Mouse (Mus musculus) macrophage (primary cell): ENCODE results near the gene Napsa. TPM values are rescaled to one million over a fixed set of nuclear protein-coding genes. Genes with fewer than 3 reads are reported as not detected.

Experiments
- H3K27ac ChIP-seq: fragments of 350-480 bp; formaldehyde crosslinking; 2 replicates; pipeline ENCODE4 v1.9.0; 2021
- H3K36me3 ChIP-seq: fragments of 350-480 bp; formaldehyde crosslinking; 2 replicates; pipeline ENCODE4 v1.9.0; 2021; ENCODE audit errors: inconsistent target
- H3K4me3 ChIP-seq: fragments of 350-480 bp; formaldehyde crosslinking; 2 replicates; pipeline ENCODE4 v1.9.0; 2021; ENCODE audit errors: inconsistent target
- H3K79me2 ChIP-seq: fragments of 350-480 bp; formaldehyde crosslinking; 2 replicates; pipeline ENCODE4 v1.9.0; 2021; ENCODE audit errors: inconsistent target
- WGBS: methylation state at CpG from one replicate; pipeline ENCODE4 v1.1.7; 2026; ENCODE audit warnings: inconsistent platforms; ENCODE audit not compliant: missing documents; 5-methylcytosine and 5-hydroxymethylcytosine counted together
- polyA plus RNA-seq: library from polyadenylated mRNA; stranded (reverse); fragments of 250-400 nt; gene quantifications from 3 replicates; pipeline ENCODE4 v1.2.4, GENCODE M21; 2018; ENCODE audit warnings: inconsistent platforms
- total RNA-seq, 78 experiments: library from RNA; depleted of rRNA; stranded (reverse); fragments of 250-400 nt; gene quantifications; 1 replicate in 9 of 78; 2 replicates in 24 of 78; 3 replicates in 43 of 78; 4 replicates in 2 of 78; pipeline ENCODE4 v1.2.4; 2018; ENCODE audit warnings: inconsistent platforms in 56 of 78

Gene Napsa
- 10 to 100 TPM in 1 of 26 experiments, 1 to 10 TPM in 22, under 1 TPM in 2, not detected in 1; 0.75 to 12.6 (median 3.3) TPM for total RNA-seq (2018; cell fraction: chromatin; rRNA removed)
- total RNA-seq (2018; cell fraction: cytosol; rRNA removed), result 10 to 100 TPM; 11.1 to 34.5 (median 19.8) TPM
- 10 to 100 TPM; 10.8 to 27.3 (median 20.0) TPM for total RNA-seq (2018; cell fraction: nucleus; rRNA removed)
- polyA plus RNA-seq, result 14.8 to 26.9 TPM (median 21.1 TPM) in 3 replicates

- no peaks in the 10 kb centered on the region for H3K36me3 ChIP-seq
- H3K4me3 ChIP-seq, result peak within 1 kb of the TSS; percentile 20
- 0 out of 2 replicates have a peak within 1 kb of the TSS, but pooled peaks have one; percentile 1 for H3K27ac ChIP-seq
- 5% methylated on average over 7 of the region's 7 CpGs for WGBS
- peaks cover 11% of the 10 kb centered on the region; the same call in 1 of the 2 replicates for H3K79me2 ChIP-seq
Measured at GRCm38 (mm10) chr7:44572213-44572701, at the start of gene Napsa. Gene Napsa, plus strand, starts transcription at chr7:44572380.

- 78% methylated on average over 2 of the region's 2 CpGs for WGBS
- no peak overlapping the region for H3K4me3 ChIP-seq
- no peaks in the 10 kb centered on the region for H3K36me3 ChIP-seq
- H3K27ac ChIP-seq, result no peak overlapping the region
- no peaks in the 10 kb centered on the region for H3K79me2 ChIP-seq
Measured at GRCm38 (mm10) chr7:44523056-44523455, 49.1 kb upstream of the Napsa start.

- WGBS, result 56% methylated on average over 8 of the region's 12 CpGs
- H3K4me3 ChIP-seq, result no peak within 1 kb of the TSS
- H3K79me2 ChIP-seq, result no peaks in the 10 kb centered on the region
- H3K27ac ChIP-seq, result no peak within 1 kb of the TSS
- H3K36me3 ChIP-seq, result no peaks in the 10 kb centered on the region
Measured at GRCm38 (mm10) chr7:44524502-44524901, 47.7 kb upstream of the Napsa start, which contains the start of gene Mybpc2. Gene Mybpc2, minus strand, starts transcription at chr7:44524656.

DNA sequence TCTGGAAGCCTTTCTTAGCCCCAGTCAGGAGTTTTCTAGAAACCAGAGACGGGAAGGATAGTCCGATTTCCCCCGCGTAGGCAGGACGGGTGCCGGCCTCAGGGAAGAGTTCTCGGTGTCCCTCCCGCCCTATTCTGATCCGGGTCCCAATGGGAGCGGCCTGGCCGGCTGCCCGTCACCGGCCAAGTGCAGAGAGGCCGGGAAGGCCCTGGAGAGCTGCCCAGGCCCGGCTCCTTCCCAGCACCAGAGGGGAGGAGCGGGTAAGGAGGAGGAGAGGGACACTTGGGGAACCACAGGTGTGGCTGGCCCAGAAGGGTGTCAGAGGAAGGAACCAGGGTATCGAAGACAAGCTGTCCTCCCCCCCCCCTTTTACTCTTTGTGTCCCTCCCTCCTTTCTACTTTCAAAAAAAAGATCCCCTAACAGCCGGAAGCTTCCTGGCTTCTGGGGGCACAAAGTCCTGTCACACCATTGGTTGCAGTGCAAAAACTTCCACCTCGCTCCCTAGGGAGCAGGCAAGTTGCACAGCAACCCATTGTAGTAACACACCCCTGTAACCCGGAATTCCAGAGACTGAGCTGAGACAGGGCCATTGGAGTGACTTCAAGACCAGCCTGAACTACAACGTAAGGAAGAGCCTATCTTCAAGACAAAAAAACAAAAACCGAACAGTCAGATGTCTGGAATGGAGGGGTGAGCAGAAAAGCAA is 46.9 kb upstream of the Napsa start:
- H3K79me2 ChIP-seq, result no peaks in the 10 kb centered on the region
- H3K36me3 ChIP-seq, result no peaks in the 10 kb centered on the region
- no peak overlapping the region for H3K4me3 ChIP-seq
- WGBS, result 44% methylated on average over 20 of the region's 22 CpGs
- no peak overlapping the region for H3K27ac ChIP-seq

DNA sequence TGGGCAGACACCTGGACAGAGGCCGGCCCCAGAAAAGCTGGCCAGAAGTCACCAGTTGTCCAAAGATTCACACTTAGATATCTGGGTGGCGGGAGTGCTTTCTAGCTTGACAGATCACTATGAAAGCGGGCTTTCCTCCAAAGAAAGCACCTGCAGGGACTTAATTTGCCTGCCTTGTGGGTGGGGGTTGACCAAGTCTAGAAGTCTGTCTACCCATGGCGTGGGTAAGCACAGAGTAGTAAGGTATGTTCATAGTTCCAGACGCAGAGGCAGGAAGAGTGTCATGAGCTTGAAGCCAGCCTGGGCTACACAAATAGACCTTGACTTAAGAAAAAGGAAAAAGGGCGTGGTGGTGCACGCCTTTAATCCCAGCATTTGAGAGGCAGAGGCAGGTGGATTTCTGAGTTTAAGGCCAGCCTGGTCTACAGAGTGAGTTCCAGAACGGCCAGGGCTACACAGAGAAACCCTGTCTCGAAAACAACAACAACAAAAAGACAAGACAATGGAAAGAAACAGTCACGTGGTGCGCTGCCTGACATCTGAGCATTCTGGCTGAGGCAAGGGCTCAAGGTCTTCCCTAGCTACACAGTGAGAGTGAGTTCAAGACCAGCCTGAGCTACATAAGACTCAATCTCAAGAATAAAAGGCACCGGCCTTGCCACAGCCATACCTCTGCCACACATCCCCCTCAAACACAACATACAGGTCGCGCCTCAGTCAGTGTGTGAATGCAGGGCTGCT is 45.6 kb upstream of the Napsa start:
- WGBS, result 92% methylated on average over 14 of the region's 14 CpGs
- no peaks in the 10 kb centered on the region for H3K36me3 ChIP-seq
- H3K27ac ChIP-seq, result no peak overlapping the region
- no peak overlapping the region for H3K4me3 ChIP-seq
- no peaks in the 10 kb centered on the region for H3K79me2 ChIP-seq

GRCm38 (mm10) chr7:44527483-44528398 is 44.4 kb upstream of the Napsa start:
- peak overlapping the region; percentile 32 for H3K4me3 ChIP-seq
- WGBS, result 6% methylated on average over 40 of the region's 40 CpGs
- no peaks in the 10 kb centered on the region for H3K36me3 ChIP-seq
- H3K27ac ChIP-seq, result peak overlapping the region; percentile 36; the same call in 1 of the 2 replicates
- no peaks in the 10 kb centered on the region for H3K79me2 ChIP-seq

- no peak overlapping the region for H3K27ac ChIP-seq
Measured at GRCm38 (mm10) chr7:44529518-44529917, 42.7 kb upstream of the Napsa start.

GRCm38 (mm10) chr7:44530507-44530906 is 41.7 kb upstream of the Napsa start:
- Histone ChIP-seq H3K36me3 (no peaks in the 10 kb centered on the region), H3K4me3 (no peak overlapping the region), H3K27ac (no peak overlapping the region), H3K79me2 (no peaks in the 10 kb centered on the region)
- 82% methylated on average over 2 of the region's 3 CpGs for WGBS

More at GRCm38 (mm10) chr7:44529518-44529917, 42.7 kb upstream of the Napsa start:
- WGBS, result 97% methylated on average over 5 of the region's 5 CpGs
- Histone ChIP-seq H3K36me3 (no peaks in the 10 kb centered on the region), H3K79me2 (no peaks in the 10 kb centered on the region), H3K4me3 (no peak overlapping the region)

GRCm38 (mm10) chr7:44531207-44531606 is 41.0 kb upstream of the Napsa start:
- no peak overlapping the region for H3K4me3 ChIP-seq
- 32% methylated on average over 5 of the region's 5 CpGs for WGBS
- H3K27ac ChIP-seq, result no peak overlapping the region
- no peaks in the 10 kb centered on the region for H3K79me2 ChIP-seq
- no peaks in the 10 kb centered on the region for H3K36me3 ChIP-seq

DNA sequence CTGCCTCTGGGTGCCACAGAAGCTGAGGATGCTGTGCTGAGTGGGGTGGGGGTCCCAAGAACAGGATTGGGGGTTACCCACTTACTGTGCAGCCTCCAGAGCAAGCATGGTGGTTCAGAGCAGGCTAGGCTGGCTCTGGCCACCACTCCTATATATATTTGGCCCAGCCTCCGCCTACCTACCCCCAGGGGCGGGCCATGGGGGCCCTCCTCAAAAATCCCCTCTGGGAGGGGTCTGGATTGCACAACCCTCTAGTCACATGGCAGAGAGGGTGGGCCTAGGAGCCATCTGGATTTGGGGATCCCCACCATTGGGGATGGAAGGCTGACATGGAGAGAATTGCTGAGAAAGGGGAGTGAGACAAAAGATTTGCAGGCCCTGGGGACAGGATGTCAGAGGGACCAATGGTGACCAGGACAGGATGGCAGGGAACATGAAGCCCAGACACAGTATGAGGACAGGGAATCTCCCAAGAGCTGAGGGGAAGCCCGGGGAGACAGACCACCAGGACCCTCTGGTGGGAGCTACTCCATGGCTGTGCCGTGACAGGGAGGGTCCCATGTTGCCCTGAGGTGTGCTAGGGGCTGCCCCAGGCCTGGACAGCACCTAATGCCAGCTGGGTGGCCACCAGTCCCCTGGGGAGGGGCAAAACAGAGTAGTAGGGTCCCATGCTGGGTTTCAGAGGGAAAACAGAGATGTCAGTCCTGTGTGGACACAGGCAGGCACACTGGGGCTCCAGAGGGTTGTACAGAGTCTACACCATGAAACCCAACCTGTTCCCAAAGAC is 40.0 kb upstream of the Napsa start, which contains the start of gene Spib:
Spib (minus strand) TSS at position 126 of the 787 bp plus-strand sequence.
- no peak within 1 kb of the TSS for H3K4me3 ChIP-seq
- H3K27ac ChIP-seq, result no peak within 1 kb of the TSS
- H3K79me2 ChIP-seq, result no peaks in the 10 kb centered on the region
- 89% methylated on average over 4 of the region's 4 CpGs for WGBS
- H3K36me3 ChIP-seq, result no peaks in the 10 kb centered on the region

DNA sequence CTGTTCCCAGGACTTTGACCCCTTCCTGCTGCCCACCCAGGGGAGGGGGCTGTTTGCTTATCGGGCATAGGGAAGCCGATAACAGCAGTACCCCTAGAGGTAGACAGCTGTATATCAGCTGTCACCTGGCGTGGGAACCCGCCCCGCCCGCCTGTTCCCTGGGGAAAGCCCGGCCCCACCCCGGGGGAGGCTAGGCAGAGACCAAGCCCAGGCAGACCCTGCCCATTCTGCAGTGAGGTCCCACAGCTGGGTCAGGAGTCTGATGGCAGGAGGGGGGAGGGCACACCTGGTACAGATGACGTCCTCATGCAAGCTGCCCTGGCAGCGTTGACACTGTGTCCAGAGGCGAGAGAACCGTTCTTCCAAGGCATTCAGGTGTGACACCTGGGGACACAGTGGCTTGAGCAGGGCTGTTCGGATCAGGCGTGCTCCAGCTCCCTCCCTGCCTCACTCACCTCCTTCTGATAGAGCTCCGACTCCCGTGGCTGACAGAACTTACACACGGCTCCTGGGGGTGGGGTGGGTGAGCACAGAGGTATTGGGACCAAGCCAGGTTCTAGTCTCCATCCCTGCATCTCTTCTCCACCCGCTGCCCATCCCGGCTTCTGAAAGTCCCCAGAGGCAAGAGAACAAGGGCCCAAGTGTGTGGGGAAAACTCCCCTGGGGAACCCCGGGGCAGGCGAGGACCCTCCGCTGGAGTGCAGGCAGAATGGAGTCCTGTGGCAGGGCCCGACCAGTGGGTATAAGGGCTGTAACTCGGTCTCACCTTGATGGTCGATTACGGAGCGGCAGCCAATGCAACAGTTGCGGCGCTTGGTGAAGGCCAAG is 39.0 kb upstream of the Napsa start:
- H3K36me3 ChIP-seq, result no peaks in the 10 kb centered on the region
- WGBS, result 95% methylated on average over 23 of the region's 29 CpGs
- H3K79me2 ChIP-seq, result no peaks in the 10 kb centered on the region
- H3K4me3 ChIP-seq, result no peak overlapping the region
- H3K27ac ChIP-seq, result no peak overlapping the region

DNA sequence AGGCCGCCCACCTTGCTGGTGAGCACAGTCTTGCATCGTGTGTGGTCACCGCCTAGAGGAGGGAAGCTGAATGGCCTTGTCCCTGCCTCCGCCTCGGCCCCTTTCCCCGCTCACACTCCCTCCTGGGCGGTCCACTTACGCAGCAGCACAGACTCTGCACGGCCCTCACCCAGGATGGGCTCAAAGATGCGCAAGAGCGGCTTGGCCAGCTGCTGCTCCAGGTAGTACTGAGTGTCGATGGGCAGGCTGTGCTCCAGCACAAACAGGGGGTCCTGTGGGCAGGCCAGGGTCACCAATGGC is 38.5 kb upstream of the Napsa start:
- H3K4me3 ChIP-seq, result no peak overlapping the region
- WGBS, result 93% methylated on average over 12 of the region's 12 CpGs
- no peaks in the 10 kb centered on the region for H3K79me2 ChIP-seq
- H3K36me3 ChIP-seq, result no peaks in the 10 kb centered on the region
- no peak overlapping the region for H3K27ac ChIP-seq

GRCm38 (mm10) chr7:44534242-44534641 is 37.9 kb upstream of the Napsa start:
- no peak overlapping the region for H3K27ac ChIP-seq
- H3K79me2 ChIP-seq, result no peaks in the 10 kb centered on the region
- H3K36me3 ChIP-seq, result no peaks in the 10 kb centered on the region
- WGBS, result 38% methylated on average over 13 of the region's 13 CpGs
- H3K4me3 ChIP-seq, result no peak overlapping the region
